Mouse (Mus musculus) yolk sac, embryonic 10.5 days (tissue): ENCODE measurements around the gene Oxtr.
A peak's percentile ranks its signal among the peaks of the same experiment; 100 is the strongest.

Source experiments
- DNase-seq: peaks from one replicate; pipeline ENCODE4 v3.0.0-alpha.2; 2017; ENCODE audit warnings: low spot score

Oxtr gene

DNA sequence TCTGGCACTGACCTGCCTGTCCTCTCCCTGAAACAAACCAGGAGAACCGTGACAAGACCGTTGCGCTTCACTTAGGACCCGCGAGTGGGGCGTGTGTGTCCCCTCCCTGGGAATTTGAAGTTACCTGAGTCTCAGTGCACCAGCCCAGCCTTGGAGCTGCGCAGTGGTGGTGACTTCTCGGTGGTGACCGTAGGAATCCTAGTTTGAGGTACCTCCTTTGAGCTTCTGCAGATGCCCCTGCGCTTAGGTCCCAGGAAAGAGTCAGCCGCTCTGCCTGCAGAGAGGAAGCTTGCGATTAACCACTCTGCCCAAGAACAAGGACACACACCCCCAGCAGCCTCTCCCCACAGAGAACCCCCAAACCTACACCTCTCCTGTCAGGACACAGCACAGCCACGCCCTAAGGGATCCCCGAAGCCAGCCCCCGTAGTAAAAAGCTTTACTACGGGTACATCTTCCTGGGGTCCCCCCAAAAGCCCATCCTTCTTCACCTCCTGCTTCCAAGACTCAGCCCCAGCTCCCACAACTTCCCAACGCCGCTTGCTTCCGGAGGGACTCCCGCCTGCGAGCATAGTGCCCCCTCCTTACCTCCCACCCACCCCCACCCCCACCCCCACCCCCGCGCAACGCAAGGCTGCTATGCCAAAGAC lies at the start of gene Oxtr:
TSS of gene Oxtr (minus strand) at position 34 of the 650 bp plus-strand sequence.
- no peak for DNase-seq

DNA sequence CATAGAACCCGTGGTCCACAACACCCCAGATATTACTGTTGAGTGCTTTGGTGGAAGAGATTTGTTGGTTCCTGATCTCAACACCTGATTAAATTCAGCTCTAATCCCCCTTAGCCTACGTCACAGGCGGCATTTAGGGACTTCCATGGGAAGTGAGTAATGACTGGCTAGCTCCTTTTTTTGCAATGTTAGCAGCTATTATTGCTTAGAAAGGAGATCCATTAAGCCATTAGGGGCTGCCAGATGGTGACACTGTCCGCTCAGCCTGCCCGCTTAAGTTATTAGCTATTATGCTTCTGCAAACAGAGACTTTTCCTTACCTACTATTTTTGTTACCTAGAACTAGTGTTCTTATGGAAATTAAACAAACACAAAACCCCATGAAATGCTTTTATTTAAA lies 35.7 kb upstream of the Oxtr start:
- no peak for DNase-seq

DNA sequence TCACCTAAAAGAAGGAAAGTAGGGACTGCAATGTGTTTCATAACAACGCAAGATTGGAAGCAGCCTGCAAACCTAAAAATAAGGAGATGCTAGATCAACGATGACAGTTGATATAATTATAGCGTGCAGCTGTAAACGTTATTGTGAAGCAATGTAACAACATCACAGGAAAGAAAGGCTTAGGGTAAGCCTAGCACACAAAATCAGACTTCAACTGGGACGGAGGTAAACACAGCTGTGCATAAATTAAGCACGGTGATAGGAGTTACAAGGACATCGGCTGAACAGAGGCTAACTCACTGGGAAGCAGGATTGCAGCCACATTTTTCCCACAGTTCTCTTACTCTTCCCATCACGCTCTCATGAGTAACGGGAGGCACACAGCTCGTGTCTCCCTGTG lies 34.7 kb upstream of the Oxtr start:
- no peak for DNase-seq

DNA sequence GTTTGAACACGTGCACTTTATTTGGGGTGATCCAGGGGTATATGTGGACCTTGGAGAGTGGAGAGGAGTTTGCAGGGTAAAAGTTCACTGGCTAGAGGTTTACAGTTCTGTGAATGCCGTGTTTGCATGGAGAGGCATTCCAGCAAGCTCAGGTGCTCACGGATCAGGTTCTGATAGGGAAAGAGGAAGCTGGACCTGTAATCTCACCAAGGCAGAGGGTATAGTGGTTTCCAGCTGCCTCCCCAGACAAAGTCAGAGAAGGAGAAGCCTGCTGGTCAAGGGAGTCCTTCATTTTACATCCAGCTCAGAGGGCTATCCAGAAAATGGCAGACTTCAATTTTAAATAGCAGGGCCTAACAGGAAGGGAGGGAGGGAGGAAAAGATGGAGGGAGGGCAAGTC lies 28.2 kb upstream of the Oxtr start:
- no peak for DNase-seq

DNA sequence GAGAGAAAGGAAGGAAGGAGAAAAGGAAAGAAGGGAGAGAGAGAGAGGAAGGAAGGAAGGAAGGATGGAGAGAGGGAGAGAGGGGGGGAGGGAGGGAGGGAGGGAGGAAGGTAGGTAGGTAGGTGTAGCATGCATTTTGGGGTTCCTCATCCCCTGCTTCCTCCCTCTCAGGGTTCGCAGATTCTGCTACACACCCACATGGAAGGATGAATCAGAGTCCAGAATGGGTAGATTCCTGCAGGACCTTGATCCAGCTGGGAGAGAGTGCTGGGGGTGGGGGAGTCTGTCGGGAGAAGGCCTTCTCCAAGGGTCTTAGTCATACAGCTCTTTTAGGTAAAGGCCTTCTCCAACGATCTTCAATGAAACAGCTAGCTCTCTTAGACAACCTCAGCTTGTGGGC lies 27.8 kb upstream of the Oxtr start:
- DNase-seq = no peak

DNA sequence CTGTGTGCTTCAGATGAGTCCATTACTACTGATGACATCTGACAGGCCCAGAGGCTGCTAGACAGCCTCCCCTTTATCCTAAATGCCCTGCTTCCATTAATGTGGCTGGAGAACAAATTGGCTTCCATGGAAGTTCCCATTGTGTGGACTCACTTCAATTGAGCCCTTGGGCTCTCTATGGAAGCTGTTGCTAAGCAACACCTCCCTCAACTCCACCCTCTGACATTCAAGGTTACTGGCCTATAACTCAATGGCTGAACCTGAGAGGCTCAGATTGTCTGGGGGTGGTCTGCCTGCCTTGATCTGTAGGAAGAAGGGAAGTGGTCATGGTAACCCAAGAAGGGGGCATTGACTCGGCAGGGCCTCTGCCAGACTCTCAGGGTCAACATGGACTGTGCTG lies 26.8 kb upstream of the Oxtr start:
- no peak for DNase-seq

DNA sequence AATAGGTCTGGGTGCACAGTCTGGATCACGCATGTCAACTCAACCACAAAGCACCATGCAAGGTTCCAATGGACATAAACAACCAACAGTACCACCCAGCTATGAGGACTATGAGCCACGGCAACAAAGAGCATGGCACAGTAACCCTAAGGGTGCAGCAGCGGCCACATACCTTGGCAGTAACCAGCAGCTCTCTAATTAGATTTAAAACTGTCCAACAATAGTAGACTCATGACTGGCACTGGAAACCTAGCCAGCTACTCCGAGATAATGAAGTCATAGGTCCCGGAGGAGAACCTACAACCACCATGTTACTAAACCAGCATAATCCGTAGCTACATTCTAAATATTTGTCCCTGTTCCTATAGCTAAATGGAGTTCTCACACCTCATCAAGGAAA lies 24.8 kb upstream of the Oxtr start:
- DNase-seq = no peak

DNA sequence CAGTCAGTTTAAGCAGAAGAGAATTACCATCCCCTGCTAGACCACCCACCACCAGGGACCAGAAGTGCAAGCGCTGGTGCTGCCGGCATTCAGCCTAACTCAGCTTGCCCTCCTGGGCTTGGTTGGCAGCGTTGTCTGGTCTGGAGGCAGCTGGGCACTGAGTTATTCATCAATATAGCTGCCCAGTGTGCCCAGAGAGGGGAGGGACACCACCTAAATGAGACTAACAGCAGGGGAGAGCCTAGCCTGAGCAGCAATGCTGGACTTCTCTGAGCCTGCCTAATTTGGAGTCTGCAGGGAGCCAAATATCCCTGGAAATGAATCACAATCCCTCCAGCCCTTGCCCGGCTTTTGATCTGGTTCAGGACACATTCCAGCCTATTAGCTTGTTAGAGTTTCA lies 20.6 kb upstream of the Oxtr start:
- DNase-seq = no peak

DNA sequence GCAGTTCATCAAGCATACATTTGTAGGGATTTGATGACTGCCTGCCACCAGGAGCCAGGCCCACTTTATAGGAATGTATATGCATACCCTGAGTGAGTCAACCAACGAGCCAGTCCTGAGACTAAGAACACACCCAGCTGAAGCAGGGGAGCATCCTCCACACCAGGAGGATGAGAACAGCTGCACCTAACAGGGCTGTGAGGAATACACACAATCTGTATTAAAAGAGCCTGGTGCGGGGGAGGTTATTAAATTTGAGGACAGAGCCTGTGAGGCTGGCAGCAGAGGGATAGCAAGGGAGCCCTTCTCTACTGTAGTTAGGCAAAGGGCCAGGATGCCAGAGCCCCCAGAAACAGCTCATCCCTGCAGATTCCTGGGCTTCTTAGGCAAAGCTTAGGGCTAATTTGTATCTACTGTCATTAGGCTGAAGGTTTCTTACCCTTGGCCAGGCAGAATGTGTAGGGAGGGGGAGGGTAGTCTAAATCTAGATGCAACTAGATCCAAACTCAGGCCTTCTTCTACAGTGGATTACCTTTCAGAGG lies 19.9 kb upstream of the Oxtr start:
- no peak for DNase-seq

DNA sequence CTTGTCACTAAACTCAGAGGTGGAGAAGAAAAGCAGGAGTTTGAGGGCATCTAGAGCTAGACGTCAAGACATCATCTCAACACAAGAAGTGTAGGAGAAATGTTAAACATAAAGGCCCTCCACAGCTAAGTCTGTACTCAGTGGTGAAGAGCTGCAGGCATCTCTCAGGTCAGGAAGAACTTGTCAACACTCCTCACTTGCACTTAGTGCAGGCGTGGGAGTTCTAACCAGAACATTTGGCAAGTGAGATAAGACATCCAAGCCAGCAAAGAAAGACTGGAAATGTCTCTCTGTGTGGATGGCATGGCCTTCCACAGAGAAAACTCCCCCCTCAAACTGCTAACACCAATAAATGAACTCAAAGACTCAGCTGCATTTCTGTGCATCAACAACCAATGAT lies 17.9 kb upstream of the Oxtr start:
- DNase-seq = no peak

DNA sequence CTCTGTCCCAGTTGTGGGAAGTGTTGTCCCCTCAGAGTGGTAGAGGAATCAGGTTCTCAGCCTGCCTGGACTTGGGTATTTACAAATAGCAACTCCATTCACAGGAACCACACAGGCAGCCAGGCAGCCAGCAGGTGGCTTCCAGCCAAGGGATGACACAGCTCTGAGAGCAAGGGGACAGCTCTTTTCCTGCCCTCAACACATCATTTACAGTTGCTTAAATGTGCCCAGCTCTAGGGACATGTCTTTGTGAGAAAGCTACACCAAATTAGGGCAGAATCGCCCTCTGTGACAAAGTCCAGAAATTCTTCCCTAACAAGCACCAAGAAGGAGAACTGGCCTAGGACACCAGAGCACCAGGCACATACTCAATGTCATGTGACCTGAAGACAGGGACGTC lies 11.4 kb upstream of the Oxtr start:
- no peak for DNase-seq

DNA sequence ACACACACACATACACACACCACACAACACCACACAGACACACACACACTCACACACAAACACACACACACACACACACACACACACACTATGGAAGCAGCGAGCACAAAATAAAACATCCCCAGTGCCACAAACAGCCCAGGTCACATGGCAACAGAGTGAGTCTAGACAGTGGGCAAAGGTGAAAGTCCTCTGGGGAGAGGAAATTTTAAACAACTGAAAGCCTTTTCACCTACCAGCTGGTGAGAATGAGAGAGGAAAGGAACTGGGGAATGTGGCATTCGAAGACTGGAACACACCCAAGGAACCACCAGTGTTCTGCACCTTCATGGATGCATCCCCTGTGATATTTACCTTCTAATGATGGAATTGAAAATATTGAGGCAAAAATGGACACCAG lies 9.7 kb upstream of the Oxtr start:
- no peak for DNase-seq

DNA sequence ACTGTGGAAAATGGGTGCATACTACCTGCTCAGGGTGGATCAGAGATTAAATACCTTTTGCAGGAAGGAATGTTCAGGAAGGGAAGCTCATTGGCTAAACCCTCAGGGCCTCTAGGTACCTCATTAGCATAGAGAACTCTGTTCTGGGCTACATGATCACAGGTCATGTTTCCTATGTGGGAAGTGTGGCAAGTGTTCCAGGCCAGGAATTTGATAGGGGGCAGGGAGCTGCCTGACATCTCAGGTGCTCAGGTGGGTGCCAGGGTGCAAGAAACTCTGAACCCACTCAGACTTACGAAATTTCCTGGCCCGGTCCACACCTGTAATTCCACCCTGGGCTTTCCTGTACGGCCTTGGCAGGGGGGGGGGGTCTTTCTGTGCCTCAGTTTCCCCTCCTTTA lies 9.0 kb upstream of the Oxtr start:
- no peak for DNase-seq

DNA sequence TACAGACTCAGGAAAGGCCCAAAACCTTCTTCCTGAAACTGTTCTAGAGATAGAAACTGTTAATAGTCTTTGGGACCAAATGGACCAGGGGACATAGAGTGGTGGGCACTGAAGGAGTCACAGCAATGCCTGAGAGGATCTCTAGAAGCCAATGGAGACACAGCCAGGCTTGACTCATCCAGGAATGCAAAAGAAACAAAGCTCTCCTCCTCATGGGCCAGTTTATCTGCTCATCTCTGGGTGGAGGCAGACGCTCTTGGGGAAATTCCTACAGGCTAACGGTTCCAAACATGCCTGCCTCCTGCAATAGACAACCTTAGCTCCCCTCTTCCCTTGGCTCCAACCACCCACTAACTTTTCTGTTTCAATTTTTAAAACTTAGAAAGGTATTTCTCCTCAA lies 7.7 kb upstream of the Oxtr start:
- DNase-seq = no peak

DNA sequence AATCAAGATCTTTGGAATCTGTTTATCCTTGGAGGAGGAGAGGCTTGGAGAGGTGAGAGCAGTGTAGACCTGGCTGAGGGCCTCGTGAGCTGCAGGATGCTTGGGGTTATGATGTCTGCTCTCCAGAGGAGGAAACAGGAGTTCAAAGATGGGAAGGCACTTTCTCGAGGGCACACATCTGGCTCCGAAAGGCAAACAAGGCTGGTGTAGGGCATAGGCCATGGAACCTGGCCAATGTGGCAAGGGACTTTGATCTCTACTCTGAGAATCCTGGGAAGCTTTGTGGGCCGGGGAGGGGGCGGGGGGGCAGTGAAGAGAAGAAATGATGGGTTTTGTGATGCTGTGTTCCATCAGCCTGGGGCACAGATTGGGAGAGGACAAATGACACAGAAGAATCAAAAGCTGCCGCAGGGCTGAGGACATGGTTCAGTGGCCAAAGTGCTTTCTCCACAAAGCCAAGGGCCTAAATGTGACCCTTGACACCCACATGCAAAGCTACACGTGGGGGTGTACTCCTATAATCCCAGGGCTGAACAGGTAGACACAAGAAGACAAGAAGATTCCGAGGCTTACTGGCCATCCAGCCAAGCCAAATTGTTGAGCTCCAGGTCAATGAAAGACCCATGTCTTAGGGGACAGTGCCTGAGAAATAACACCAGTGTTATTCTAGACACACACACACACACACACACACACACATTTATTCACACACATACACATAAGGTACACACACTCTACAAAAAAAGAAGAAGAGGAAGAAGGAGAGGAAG lies 6.7 kb upstream of the Oxtr start:
- no peak for DNase-seq

DNA sequence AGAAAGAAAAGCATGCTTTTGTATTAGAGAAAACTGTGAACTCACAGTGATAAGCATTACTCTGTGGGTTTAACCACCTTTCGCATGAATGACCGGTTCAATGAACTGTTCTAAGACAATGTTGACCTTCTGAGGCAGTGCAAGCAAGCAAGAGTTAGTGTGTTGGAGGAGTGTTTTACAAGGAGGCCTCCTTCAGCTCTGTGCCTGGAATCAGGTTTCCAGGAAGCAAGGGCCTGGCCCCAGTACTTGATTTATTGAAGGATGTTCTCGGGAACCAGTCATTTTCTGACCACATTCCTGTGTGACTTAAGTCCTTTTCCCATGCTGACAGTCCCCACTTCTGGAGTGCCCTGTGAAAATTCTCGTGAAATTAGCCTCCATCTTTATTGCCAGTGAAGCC lies 5.5 kb upstream of the Oxtr start:
- peak; percentile 32 for DNase-seq

DNA sequence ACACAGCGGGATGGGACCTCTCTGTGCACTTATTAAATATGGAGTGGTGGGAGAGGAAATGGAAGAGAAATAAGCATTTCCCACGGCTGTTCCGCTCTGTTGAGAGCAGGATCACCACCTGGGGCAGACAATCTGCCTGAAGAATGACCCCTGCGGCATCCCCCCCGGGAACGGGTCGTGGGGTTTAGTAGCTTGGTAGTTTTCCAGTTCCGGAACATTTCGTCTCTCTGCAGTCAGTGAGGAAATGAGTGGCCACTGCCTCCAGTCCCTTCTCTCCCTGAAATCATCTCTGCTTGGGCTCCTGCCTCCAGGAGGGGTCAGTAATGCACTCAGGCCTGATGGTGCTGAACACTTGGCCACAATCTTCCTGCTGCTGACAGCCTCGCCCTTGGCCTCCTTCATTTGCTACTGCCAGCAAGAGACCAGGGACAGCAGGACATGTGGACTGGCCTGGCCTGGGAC lies 4.9 kb upstream of the Oxtr start:
- no peak for DNase-seq

DNA sequence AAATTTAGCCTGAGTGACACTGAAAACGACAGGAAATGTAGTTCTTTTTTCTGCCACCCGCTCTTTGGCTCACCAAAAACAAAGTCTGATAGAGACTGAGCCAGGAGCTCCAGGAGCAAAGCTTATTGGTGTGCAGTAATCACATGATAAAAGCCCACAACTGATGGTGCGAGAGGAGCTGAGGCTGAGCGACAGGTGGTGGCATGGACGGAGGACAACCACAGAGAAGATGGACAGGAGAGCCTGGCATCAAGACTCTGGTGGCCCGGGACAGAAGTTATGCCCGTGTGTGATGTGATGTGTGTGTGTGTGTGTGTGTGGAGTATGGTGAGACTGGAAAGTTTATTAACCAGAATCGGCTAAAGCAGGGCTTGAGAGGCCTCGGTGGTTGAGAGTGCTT lies 3.6 kb upstream of the Oxtr start:
- DNase-seq = no peak

DNA sequence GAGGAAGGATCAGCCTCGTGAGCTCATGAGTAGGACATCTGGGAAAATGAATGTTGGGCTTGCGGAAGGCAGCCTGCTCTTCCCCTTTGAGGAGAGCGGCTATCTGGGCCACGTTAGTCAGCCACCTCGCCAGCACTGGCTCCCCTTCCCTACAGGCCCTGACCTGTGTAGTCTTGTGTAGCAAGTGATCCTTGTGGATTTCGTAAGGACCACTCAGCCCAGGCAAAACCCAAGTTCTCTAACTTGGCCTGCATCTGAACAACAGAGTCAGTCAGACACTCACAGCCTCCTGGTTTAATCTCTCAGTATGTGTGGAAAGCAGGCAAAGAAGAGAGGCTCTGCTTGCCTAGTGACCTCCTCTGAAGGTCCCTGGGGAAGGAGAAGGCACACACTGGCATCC lies 2.9 kb upstream of the Oxtr start:
- DNase-seq = no peak

DNA sequence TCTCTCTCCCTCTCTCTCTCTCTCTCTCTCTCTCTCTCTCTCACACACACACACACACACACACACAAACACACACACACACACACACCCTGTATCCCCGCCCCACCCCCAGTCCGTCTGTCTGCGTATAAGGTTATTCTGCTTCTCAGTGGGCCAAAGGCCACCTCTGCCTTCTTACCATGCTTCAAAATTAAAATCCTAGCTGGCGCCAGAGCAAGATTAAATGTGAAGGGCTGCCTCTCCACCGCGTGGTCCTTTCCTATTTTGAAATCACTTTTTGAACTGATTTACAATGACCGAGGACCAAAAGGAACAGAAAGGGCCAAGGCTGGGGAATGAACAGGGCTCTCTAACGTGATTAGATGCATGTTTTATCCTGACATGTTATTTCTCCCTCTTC lies 1.8 kb upstream of the Oxtr start:
- DNase-seq = no peak

DNA sequence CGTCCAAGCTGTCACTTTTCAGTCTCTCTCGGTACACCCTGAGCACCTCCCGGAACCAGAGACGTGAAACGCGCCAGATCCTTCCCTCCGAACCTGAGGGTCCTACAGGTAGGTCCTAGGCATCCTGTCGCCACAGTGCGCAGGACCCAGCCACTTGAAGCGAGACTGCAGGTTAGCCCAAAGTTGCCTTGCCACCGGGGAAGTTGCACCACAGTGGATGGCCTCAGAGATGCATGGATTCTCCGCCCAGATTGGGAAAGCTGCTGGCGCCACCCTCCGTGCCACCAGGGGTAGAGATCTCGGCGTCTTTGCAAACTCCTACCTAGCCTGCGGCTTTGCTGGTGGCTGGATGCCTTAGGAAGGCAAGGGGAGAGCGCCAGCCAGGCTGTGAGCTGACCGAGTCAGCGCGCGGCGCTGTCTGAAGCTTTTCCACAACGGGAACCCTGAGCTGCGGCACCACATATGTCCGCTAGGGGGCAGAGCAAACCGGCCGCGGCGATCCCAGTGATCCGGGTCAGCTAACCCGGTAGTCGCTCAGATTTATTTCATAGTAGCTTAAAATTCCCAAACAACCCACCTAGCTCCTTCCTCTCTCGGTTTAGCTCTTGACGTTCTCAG lies 991 bp upstream of the Oxtr start:
- DNase-seq = peak; percentile 57

DNA sequence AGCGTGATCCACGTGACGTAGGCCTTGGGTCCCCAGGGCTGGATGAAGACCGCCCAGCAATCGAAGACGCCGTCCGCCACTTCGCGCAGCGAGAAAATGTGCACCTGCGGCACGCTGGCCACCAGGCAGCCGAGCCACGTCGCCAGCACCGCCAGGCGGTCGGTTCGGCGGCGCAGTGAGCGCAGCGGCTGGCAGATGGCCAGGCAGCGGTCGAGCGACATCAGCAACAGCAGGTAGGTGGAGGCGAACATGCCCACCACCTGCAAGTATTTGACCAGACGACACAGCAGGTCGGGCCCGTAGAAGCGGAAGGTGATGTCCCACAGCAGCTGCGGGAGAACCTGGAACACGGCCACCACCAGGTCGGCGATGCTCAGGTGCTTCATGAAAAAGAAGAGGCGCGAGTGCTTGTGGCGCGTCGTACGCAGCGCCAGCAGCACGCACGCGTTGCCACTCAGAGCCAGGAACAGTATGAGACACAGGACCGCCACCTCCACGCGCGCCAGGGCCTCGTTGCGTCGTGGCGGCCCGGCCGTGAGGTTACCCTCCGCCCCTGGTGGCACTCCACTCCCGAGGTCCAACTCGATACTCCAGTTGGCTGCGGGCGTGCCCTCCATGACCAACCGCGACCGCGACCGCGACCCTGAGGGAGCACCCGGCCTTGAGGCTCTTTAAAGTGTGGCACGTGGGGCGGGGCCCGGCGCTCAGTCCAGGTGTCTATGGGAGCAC lies 398 bp downstream of the Oxtr start:
- no peak for DNase-seq

DNA sequence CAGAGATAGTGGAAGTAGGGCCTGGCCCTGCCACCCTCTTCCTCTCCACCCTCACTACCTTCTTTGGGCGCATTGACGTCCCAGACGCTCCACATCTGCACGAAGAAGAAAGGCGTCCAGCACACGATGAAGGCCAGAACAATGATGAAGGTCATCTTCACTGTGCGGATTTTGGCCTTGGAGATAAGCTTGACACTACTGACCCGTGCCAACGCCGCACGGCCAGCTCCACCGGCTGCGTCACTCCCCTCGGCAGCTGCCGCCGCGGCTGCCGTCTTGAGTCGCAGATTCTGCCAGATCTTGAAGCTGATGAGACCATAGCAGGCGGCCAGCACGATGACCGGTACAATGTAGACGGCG lies 942 bp downstream of the Oxtr start:
- no peak for DNase-seq
